Mouse (Mus musculus): ENCODE results near the gene Fcgr4. TPM values are rescaled to one million over a fixed set of nuclear protein-coding genes. Genes with fewer than 3 reads are reported as not detected.
"Not testable (repeated sequence)": the region's sequence is repeated elsewhere in the genome, so short reads cannot be mapped to it uniquely, and the experiment has no call there.

Gene Fcgr4
- total RNA-seq, 2 experiments from 2014 or later: 5.8 to 13.0 TPM

DNA sequence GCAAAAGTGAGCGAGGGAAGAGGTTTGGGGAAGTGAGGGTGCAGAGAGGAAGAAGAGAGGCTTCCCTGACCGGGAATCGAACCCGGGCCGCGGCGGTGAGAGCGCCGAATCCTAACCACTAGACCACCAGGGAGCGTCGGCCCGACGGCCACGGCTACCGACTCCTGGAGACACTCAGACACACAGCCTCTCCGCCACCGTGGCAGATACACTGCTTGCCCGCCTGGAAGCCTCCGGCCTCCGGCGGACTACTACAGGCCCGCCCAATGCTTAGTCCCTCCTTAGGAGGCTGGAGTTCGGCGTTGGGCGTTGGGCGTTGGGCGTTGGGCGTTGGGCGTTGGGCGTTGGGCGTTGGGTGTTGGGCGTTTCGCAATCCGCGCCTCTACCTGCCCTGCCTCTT, 60.6 kb downstream of the Fcgr4 start:
- DNase-seq (ENCODE audit: low spot score in 2 of 2): not testable (repeated sequence)

Small RNA genes lying within 50 kb of the gene (microRNA-seq; reads per million reads assigned to microRNA genes)
- gene Gm27552 (ENCODE audit: borderline number of aligned reads in 2 of 2) (0 reads per million in 2 experiments), gene Mir6546 (ENCODE audit: borderline number of aligned reads in 2 of 2) (1.8 to 4.3 reads per million in 2 experiments)

Other genes starting within 250 kb of the Fcgr4 start
- gene Atf6, start 151.1 kb upstream of the Fcgr4 start, total RNA-seq (2021): 10 to 100 TPM; 34.8 to 36.9 TPM
- under 1 TPM; 0.51 to 0.53 TPM for gene Gm26620, start 133.9 kb upstream of the Fcgr4 start, total RNA-seq (2021)
- gene Dusp12, start 133.4 kb upstream of the Fcgr4 start, total RNA-seq (2021): 10 to 100 TPM; 13.5 to 18.2 TPM
- not detected for gene Fcrlb, start 106.0 kb upstream of the Fcgr4 start, total RNA-seq (2021)
- under 1 TPM in 1 of 2 experiments, not detected in 1; 0.54 TPM for gene Fcrla, start 91.3 kb upstream of the Fcgr4 start, total RNA-seq (2021)
- 10 to 100 TPM in 1 of 2 experiments, 1 to 10 TPM in 1; 7.0 to 15.6 TPM for gene Fcgr2b, start 42.4 kb upstream of the Fcgr4 start, total RNA-seq (2021)
- gene Fcgr3, start 46.0 kb downstream of the Fcgr4 start, total RNA-seq (2021): 10 to 100 TPM; 17.7 to 32.8 TPM
- gene Cfap126, start 95.0 kb downstream of the Fcgr4 start, total RNA-seq (2021): 1 to 10 TPM; 3.0 to 4.2 TPM
- gene Sdhc, start 131.7 kb downstream of the Fcgr4 start, total RNA-seq (2021): 100 to 1,000 TPM; 450 to 629 TPM
- 1 to 10 TPM in 1 of 2 experiments, under 1 TPM in 1; 0.73 to 1.2 TPM for gene Mpz, start 131.8 kb downstream of the Fcgr4 start, total RNA-seq (2021)
- gene Pcp4l1, start 177.3 kb downstream of the Fcgr4 start, total RNA-seq (2021): 10 to 100 TPM; 51.7 to 52.5 TPM
- gene Nr1i3, start 195.1 kb downstream of the Fcgr4 start, total RNA-seq (2021): not detected
- 10 to 100 TPM; 47.7 to 67.0 TPM for gene Tomm40l, start 203.6 kb downstream of the Fcgr4 start, total RNA-seq (2021)
- 1 to 10 TPM; 4.2 to 4.6 TPM for gene Apoa2, start 206.1 kb downstream of the Fcgr4 start, total RNA-seq (2021)
- 10 to 100 TPM; 23.2 to 46.7 TPM for gene Fcer1g, start 215.4 kb downstream of the Fcgr4 start, total RNA-seq (2021)
- 1 to 10 TPM; 1.5 to 3.8 TPM for gene Adamts4, start 231.5 kb downstream of the Fcgr4 start, total RNA-seq (2021)
- 1,000 to 10,000 TPM in 1 of 2 experiments, 100 to 1,000 TPM in 1; 683 to 1,034 TPM for gene Ndufs2, start 232.5 kb downstream of the Fcgr4 start, total RNA-seq (2021)